Mouse (Mus musculus) limb, embryonic 11.5 days (tissue): ENCODE measurements around the gene Abca13. TPM values are rescaled to one million over a fixed set of nuclear protein-coding genes. Genes with fewer than 3 reads are reported as not detected.
"Not testable (repeated sequence)": the region's sequence is repeated elsewhere in the genome, so short reads cannot be mapped to it uniquely, and the experiment has no call there.

Experiments used
- ATAC-seq: fragments of 200-750 bp; cut with Nextera tagmentation; 2 replicates; pipeline ENCODE4 v1.8.0; 2017; ENCODE audit warnings: low read depth; ENCODE audit not compliant: insufficient number of reproducible peaks, low FRiP score, low TSS enrichment
- DNase-seq: peaks from one replicate; pipeline ENCODE4 v3.0.0-alpha.2; 2015; ENCODE audit warnings: low spot score
- H3K27ac ChIP-seq: fragments of 300-500 bp; sonication (generic); replicated peaks from 2 replicates; pipeline ENCODE4 v1.5.1; 2014; ENCODE audit warnings: low read depth, mild to moderate bottlenecking, low read length
- H3K27me3 ChIP-seq: fragments of 300-500 bp; sonication (generic); 2 replicates; pipeline ENCODE4 v1.6.1; 2014; ENCODE audit warnings: mild to moderate bottlenecking, low read length, mixed read lengths; ENCODE audit not compliant: control insufficient read depth, insufficient read depth
- H3K36me3 ChIP-seq: fragments of 300-500 bp; sonication (generic); 2 replicates; pipeline ENCODE4 v1.6.1; 2014; ENCODE audit warnings: mild to moderate bottlenecking, low read length, moderate library complexity, mixed read lengths; ENCODE audit not compliant: control insufficient read depth, insufficient read depth
- H3K4me1 ChIP-seq: fragments of 300-500 bp; sonication (generic); 2 replicates; pipeline ENCODE4 v1.6.1; 2014; ENCODE audit warnings: low read length, mixed read lengths; ENCODE audit not compliant: control insufficient read depth, insufficient read depth
- H3K4me2 ChIP-seq: fragments of 300-500 bp; sonication (generic); 2 replicates; pipeline ENCODE4 v1.6.1; 2014; ENCODE audit warnings: low read depth, mild to moderate bottlenecking, moderate library complexity; ENCODE audit not compliant: severe bottlenecking
- H3K4me3 ChIP-seq: fragments of 300-500 bp; sonication (generic); 2 replicates; pipeline ENCODE4 v1.5.1; 2014; ENCODE audit warnings: low read depth, low read length
- H3K9ac ChIP-seq: fragments of 300-500 bp; sonication (generic); 2 replicates; pipeline ENCODE4 v1.6.1; 2014; ENCODE audit warnings: mild to moderate bottlenecking, low read length
- H3K9me3 ChIP-seq: fragments of 300-500 bp; sonication (generic); 2 replicates; pipeline ENCODE4 v1.6.1; 2016; ENCODE audit warnings: low read length; ENCODE audit not compliant: control insufficient read depth
- WGBS: fragments of 180-500 bp; shearing (Covaris S2); extraction: QIAGEN DNeasy Blood & Tissue Kit; methylation state at CpG from one replicate; pipeline ENCODE4 v1.1.7; 2014; 5-methylcytosine and 5-hydroxymethylcytosine counted together
- polyA plus RNA-seq: library from polyadenylated mRNA; unstranded; fragments of >200 nt; fragmentation: Nextera tagmentation; extraction: Ambion mirVana; gene quantifications from 2 replicates; pipeline ENCODE4 v1.2.1, GENCODE M21; 2014

Gene Abca13
- polyA plus RNA-seq, 1 experiment from 2014 or later = not detected

DNA sequence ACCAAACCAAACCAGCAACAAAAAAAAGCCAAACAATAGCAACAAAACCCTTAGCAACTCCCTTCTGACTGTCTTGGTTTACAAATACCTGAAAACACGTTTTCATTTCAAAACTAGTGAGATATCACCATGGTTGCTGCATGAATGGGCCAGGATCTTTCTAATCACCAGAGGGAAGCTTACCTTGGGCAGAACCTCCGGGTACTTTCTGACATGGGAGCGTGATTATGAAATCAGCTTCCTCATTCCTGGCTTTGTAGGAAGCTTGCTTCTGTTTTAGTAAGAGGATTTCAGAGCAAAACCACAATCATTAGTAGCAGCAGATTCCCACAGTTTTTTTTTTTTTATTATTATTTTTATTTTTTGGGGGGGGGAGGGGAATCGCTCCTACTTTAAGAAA lies 34.7 kb downstream of the Abca13 start:
- DNase-seq (no peak), ATAC-seq (no peak)
- 85% methylated on average over 4 of the region's 4 CpGs for WGBS
- Histone ChIP-seq H3K9ac (no peak overlapping the region), H3K4me3 (no peak overlapping the region), H3K36me3 (no peaks in the 10 kb centered on the region), H3K27ac (no peak overlapping the region), H3K4me1 (no peaks in the 10 kb centered on the region), H3K9me3 (no peaks in the 10 kb centered on the region), H3K4me2 (no peak overlapping the region), H3K27me3 (no peaks in the 10 kb centered on the region)

DNA sequence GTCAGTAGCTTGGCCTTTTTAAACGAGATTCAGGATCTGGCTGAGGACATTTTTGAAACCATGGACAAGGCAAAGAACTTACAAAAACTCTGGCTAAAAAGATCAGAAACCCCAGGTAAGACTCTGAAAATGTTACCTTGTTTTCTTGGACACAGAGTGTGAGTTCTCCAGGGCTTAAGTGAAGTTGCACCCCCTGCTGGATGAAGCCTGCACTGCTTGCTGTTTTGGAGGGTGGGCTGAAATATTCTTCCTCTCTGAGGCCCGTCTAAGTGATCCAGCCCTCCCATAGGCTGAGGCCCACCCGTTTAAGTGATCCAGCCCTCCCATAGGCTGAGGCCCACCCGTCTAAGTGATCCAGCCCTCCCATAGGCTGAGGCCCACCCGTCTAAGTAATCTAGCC lies 57.9 kb downstream of the Abca13 start:
- H3K27ac ChIP-seq, H3K36me3 ChIP-seq, H3K9me3 ChIP-seq, H3K27me3 ChIP-seq, H3K4me1 ChIP-seq, DNase-seq, H3K4me3 ChIP-seq, H3K4me2 ChIP-seq, ATAC-seq, H3K9ac ChIP-seq: not testable (repeated sequence)
- WGBS = 84% methylated on average over 5 of the region's 5 CpGs

DNA sequence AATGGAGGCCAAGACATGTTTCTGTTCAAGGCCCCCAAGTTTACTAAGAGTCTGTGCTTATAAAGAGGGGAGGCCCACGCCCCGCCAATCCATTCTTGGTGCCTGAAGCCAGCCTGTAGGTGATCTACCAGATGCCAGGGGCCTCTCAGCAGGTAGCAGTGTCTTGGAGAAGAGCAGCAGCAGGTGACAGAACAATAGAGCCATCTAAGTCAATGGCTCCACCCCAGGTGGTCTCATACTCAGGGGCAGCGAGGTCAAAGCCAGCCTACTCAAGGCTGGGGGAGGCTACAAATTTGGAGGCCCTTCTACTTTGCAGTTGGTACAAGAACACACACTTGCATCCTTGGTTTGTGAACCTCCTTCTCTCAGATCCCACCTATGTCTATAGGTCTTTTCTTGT lies 71.3 kb downstream of the Abca13 start:
- ATAC-seq = not testable (repeated sequence)

DNA sequence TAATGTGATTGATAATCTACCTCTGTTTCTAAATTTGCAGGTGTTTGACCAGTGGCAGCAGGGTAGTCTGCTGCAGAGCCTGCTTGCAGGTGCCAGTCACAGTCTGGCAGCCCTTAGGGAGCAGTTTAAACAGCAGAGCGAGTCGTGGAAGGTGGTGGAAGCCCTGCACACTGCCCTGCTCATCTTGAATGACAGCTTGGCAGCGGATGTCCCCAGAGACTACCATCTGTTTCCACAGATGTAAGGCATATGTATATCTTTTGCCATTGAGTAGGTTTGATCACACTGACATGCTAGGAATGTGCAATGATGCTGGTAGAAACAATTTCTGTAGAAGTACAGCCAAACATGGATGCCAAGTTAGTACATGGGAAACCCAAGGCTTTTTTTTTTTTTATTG lies 77.3 kb downstream of the Abca13 start:
- no peaks in the 10 kb centered on the region for H3K9me3 ChIP-seq
- 85% methylated on average over 3 of the region's 3 CpGs for WGBS
- no peaks in the 10 kb centered on the region for H3K4me1 ChIP-seq
- no peaks in the 10 kb centered on the region for H3K27me3 ChIP-seq
- H3K27ac ChIP-seq = no peak overlapping the region
- H3K4me3 ChIP-seq = no peak overlapping the region
- H3K4me2 ChIP-seq = no peak overlapping the region
- DNase-seq (no peak), ATAC-seq (no peak)
- H3K36me3 ChIP-seq = no peaks in the 10 kb centered on the region
- no peak overlapping the region for H3K9ac ChIP-seq

More for the DNA sequence above, 71.3 kb downstream of the Abca13 start:
- not testable (repeated sequence) for H3K9me3 ChIP-seq, H3K9ac ChIP-seq, H3K27ac ChIP-seq, H3K36me3 ChIP-seq, DNase-seq, H3K27me3 ChIP-seq, H3K4me3 ChIP-seq, H3K4me2 ChIP-seq, H3K4me1 ChIP-seq
- WGBS = 70% methylated on average over 3 of the region's 3 CpGs

DNA sequence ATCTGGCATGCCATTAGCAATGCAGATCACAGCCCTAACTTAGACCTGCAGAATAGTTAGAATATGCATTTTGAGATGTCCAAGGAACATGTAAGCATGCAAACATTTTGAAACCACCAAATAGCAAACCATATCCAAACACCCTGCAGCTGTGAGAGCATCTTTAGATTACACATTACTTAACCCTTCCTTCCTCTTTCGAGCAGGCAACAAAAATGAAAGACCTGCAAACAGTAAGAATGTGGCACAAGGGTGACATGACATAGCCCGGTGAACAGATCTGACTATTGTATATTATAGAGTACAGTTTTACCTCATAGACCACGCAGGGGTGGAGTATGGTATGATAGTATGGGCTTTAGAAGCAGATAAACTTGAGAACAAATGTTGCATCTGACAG lies 93.5 kb downstream of the Abca13 start:
- no peaks in the 10 kb centered on the region for H3K9me3 ChIP-seq
- DNase-seq (no peak), ATAC-seq (no peak)
- H3K4me3 ChIP-seq = no peak overlapping the region
- no peaks in the 10 kb centered on the region for H3K36me3 ChIP-seq
- no peak overlapping the region for H3K27ac ChIP-seq
- no peaks in the 10 kb centered on the region for H3K27me3 ChIP-seq
- H3K4me1 ChIP-seq = no peaks in the 10 kb centered on the region
- no peak overlapping the region for H3K9ac ChIP-seq
- WGBS = 75% methylated on average over 3 of the region's 3 CpGs
- no peak overlapping the region for H3K4me2 ChIP-seq

DNA sequence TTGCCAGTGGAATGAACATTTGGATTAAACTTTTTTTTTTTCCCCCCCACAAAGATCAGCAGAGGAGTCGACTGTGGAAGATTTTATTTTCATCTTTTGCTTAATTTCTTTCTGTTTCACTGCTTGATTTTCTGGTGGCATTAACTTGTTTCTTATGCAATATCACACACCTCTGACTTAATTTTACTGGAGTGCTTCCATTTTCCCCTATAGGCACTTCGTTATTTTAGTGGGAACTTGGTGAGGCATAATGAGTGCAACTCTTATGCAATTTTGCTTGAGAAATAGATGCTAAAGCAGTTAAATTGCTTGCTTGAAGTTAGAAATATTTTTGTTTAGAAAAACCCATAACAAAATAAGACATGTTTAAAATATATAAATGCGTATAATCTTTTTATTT lies 94.0 kb downstream of the Abca13 start:
- no peaks in the 10 kb centered on the region for H3K9me3 ChIP-seq
- H3K27ac ChIP-seq = no peak overlapping the region
- 89% methylated on average over 3 of the region's 3 CpGs for WGBS
- no peaks in the 10 kb centered on the region for H3K36me3 ChIP-seq
- no peak overlapping the region for H3K4me2 ChIP-seq
- ATAC-seq (no peak), DNase-seq (no peak)
- H3K27me3 ChIP-seq = no peaks in the 10 kb centered on the region
- H3K4me1 ChIP-seq = no peaks in the 10 kb centered on the region
- H3K4me3 ChIP-seq = no peak overlapping the region
- no peak overlapping the region for H3K9ac ChIP-seq

DNA sequence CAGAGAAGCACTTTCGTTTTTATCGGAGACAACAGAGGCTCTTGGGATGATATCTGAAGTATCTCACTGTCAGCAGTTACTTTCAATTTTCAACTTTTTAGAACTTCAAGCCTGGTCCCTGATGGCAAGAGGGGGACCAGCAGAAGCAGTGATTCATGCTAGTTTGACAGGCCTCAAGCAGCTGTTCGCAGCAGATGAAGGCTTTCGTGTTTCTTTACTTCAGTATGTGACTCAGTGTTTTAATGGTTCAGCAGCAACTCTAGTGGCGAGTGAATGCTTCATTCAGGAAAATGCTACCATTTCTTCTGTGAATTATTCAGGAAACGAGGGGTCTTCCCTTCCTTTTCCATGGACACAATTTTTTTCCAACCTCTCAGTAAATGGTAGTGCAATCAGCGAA lies 99.4 kb downstream of the Abca13 start:
- WGBS = 84% methylated on average over 7 of the region's 7 CpGs
- Histone ChIP-seq H3K27ac (no peak overlapping the region), H3K4me3 (no peak overlapping the region), H3K9me3 (no peaks in the 10 kb centered on the region), H3K4me1 (no peaks in the 10 kb centered on the region), H3K4me2 (no peak overlapping the region), H3K9ac (no peak overlapping the region), H3K36me3 (no peaks in the 10 kb centered on the region), H3K27me3 (no peaks in the 10 kb centered on the region)
- ATAC-seq = no peak
- no peak for DNase-seq

DNA sequence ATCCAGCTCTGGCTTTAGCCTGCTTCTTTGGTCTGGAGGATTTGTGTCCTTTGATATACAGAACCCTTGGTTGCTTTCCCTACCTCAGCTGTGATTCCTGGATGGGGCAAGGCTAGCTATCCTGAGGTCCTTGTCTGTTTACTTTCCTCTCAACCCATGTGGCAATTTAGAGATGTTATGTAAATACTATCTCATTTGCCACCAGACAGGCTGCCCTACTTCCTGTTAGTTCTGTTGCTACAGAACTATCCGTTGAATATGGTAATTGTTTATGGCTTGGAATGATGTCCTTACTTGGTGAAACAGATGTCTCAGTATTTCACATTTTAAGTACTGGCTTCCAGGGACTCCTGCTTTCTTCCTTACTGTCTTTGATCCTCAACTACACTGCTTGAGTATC lies 107.9 kb downstream of the Abca13 start:
- Histone ChIP-seq H3K9me3 (no peaks in the 10 kb centered on the region), H3K4me2 (no peak overlapping the region), H3K27me3 (no peaks in the 10 kb centered on the region), H3K36me3 (no peaks in the 10 kb centered on the region), H3K4me1 (no peaks in the 10 kb centered on the region), H3K9ac (no peak overlapping the region), H3K4me3 (no peak overlapping the region), H3K27ac (no peak overlapping the region)
- DNase-seq (no peak), ATAC-seq (no peak)
- 41% methylated on average over 1 of the region's 1 CpGs for WGBS

DNA sequence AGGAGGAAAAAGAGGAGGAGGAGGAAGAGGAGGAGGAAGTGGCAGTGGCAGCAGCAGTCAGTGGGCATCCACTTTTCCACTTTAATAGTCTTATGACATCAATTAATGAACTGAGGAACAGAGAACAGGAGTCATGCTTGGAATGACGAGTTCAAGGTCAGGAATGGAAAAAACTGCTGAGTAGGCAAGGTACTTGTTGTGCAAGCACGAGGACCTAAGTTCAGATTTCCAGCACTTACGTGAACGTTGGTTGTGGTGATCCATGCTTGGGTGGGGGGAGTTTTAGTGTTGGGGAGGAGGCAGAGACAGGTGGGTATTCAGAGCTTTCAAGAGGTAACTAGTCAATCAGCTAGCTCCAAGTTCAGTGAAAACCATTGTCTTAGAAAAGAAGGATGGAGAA lies 113.7 kb downstream of the Abca13 start:
- WGBS = 86% methylated on average over 4 of the region's 4 CpGs
- Histone ChIP-seq H3K27ac (no peak overlapping the region), H3K9ac (no peak overlapping the region), H3K4me1 (no peaks in the 10 kb centered on the region), H3K36me3 (no peaks in the 10 kb centered on the region), H3K4me2 (no peak overlapping the region), H3K27me3 (no peaks in the 10 kb centered on the region), H3K9me3 (no peaks in the 10 kb centered on the region), H3K4me3 (no peak overlapping the region)
- DNase-seq = no peak
- no peak for ATAC-seq
